Mouse (Mus musculus) midbrain, postnatal 0 days (tissue): Measurements from ENCODE around the gene Tmem11. TPM values are rescaled to one million over a fixed set of nuclear protein-coding genes. Genes with fewer than 3 reads are reported as not detected.
A peak's percentile ranks its signal among the peaks of the same experiment; 100 is the strongest.

Experiments
- ATAC-seq: fragments of 200-750 bp; cut with Nextera tagmentation; 2 replicates; pipeline ENCODE4 v1.8.0; 2017; ENCODE audit warnings: moderate number of reproducible peaks, mild to moderate bottlenecking, moderate TSS enrichment, moderate library complexity; ENCODE audit not compliant: low FRiP score
- DNase-seq: peaks from one replicate; pipeline ENCODE4 v3.0.0-alpha.2; 2015; ENCODE audit warnings: low spot score
- H3K27ac ChIP-seq: fragments of 300-500 bp; sonication (generic); 2 replicates; pipeline ENCODE4 v1.5.1; 2014; ENCODE audit warnings: low read depth, mild to moderate bottlenecking, low read length, mixed read lengths
- H3K27me3 ChIP-seq: fragments of 300-500 bp; sonication (generic); 2 replicates; pipeline ENCODE4 v1.6.1; 2014; ENCODE audit warnings: low read length, control low read depth, mixed read lengths; ENCODE audit not compliant: insufficient read depth
- H3K36me3 ChIP-seq: fragments of 300-500 bp; sonication (generic); 2 replicates; pipeline ENCODE4 v1.6.1; 2014; ENCODE audit warnings: low read length, control low read depth, mixed read lengths; ENCODE audit not compliant: insufficient read depth
- H3K4me1 ChIP-seq: fragments of 300-500 bp; sonication (generic); 2 replicates; pipeline ENCODE4 v1.6.1; 2014; ENCODE audit warnings: mild to moderate bottlenecking, control low read depth, antibody characterized with exemption, low read length, mixed read lengths; ENCODE audit not compliant: insufficient read depth
- H3K4me2 ChIP-seq: fragments of 300-500 bp; sonication (generic); 2 replicates; pipeline ENCODE4 v1.6.1; 2014; ENCODE audit warnings: low read depth, mild to moderate bottlenecking, low read length, mixed read lengths; ENCODE audit not compliant: poor library complexity, severe bottlenecking
- H3K4me3 ChIP-seq: fragments of 300-500 bp; sonication (generic); 2 replicates; pipeline ENCODE4 v1.5.1; 2014; ENCODE audit warnings: low read depth, mild to moderate bottlenecking, low read length, moderate library complexity
- H3K9ac ChIP-seq: fragments of 300-500 bp; sonication (generic); replicated peaks from 2 replicates; pipeline ENCODE4 v1.6.1; 2014; ENCODE audit warnings: mild to moderate bottlenecking, low read length, moderate library complexity, mixed read lengths; ENCODE audit not compliant: poor library complexity, severe bottlenecking
- H3K9me3 ChIP-seq: fragments of 300-500 bp; sonication (generic); 2 replicates; pipeline ENCODE4 v1.6.1; 2016; ENCODE audit warnings: low read length, control low read depth
- CTCF ChIP-seq: IDR thresholded peaks from 2 replicates; pipeline ENCODE4 v1.5.1; 2016; ENCODE audit warnings: antibody characterized with exemption, mild to moderate bottlenecking
- WGBS: fragments of 180-500 bp; shearing (Covaris S2); extraction: QIAGEN DNeasy Blood & Tissue Kit; methylation state at CpG from one replicate; pipeline ENCODE4 v1.1.7; 2014; 5-methylcytosine and 5-hydroxymethylcytosine counted together
- polyA plus RNA-seq: library from polyadenylated mRNA; unstranded; fragments of >200 nt; fragmentation: Nextera tagmentation; extraction: Ambion mirVana; gene quantifications from 2 replicates; pipeline ENCODE4 v1.2.1, GENCODE M21; 2015
- total RNA-seq: library from RNA; depleted of rRNA; stranded (reverse); fragments of >200 nt; gene quantifications from 2 replicates; pipeline ENCODE4 v1.2.3, GENCODE M21; 2014

The Tmem11 gene
- total and polyA plus RNA-seq, 2 experiments from 2014 or later: 52.0 to 53.4 TPM

DNA sequence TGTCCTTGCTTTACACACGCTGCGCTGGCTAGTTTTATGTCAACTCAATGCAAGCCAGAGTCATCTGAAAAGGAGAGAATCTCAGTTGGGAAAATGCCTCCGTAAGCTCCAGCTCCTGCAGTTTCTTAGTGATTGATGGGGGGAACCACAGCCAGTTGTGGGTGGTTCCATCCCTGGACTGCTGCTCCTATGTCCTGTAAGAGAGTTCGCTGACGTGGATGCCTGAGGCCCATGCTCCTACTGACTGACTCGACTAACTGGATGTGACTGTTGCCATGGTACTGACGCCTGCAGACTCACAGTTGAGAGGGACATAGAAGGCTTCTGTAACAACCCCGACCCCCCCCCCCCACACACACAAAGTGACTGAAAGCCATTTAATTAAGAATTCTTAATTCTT lies 11.2 kb downstream of the Tmem11 start:
- Histone ChIP-seq H3K9me3 (no peaks in the 10 kb centered on the region), H3K36me3 (peaks cover 23% of the 10 kb centered on the region), H3K4me1 (no peaks in the 10 kb centered on the region), H3K4me2 (no peak overlapping the region), H3K4me3 (no peak overlapping the region), H3K27ac (no peak overlapping the region), H3K27me3 (no peaks in the 10 kb centered on the region), H3K9ac (no peak overlapping the region)
- ATAC-seq (no peak), DNase-seq (peak; percentile 9)
- no peak for TF ChIP-seq CTCF
- WGBS: 64% methylated on average over 8 of the region's 8 CpGs

DNA sequence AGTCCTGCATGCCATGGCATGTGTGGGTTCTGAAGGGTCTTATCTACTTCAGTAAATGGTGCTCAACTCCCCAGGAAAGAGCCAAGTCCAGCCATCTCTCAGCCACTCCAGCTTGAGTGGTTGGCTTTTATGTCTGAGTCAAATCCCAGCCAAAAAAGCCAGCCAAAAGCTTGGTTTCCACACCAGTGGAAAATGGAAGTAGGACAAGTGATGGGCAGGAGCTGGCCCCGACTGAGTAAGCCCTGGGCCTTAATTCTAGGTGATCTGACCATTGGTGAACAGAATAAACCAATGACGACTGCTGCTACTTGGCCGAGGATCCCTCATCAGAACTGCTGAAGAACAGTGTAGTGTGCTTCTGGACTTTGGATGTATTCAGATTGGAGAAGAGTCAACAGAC lies 11.6 kb downstream of the Tmem11 start:
- peaks cover 27% of the 10 kb centered on the region for H3K36me3 ChIP-seq
- no peak for ATAC-seq

DNA sequence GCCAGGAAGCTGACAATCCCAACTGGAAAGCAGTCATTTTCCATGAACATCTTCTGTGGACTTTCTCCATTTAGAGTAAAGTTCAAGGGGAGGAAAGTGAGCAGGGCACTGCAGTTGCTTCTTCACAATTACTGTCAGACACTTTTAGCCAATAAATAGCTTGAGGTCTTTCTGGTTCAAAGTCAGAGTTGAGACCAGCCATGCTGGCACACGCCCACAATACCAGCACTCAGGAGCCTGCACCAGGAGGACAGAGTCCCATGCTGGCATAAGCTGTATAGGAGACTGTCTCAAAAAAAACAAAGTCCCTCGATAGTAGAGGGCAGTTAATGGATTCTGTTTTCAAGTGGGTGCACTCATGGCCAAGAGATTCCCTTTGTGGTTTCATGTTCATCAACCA lies 13.1 kb downstream of the Tmem11 start:
- Histone ChIP-seq H3K4me3 (no peak overlapping the region), H3K9ac (no peak overlapping the region), H3K27ac (no peak overlapping the region), H3K4me1 (no peaks in the 10 kb centered on the region), H3K4me2 (no peak overlapping the region), H3K27me3 (no peaks in the 10 kb centered on the region), H3K36me3 (peaks cover 27% of the 10 kb centered on the region), H3K9me3 (no peaks in the 10 kb centered on the region)
- WGBS: 63% methylated on average over 2 of the region's 2 CpGs
- DNase-seq (no peak), ATAC-seq (no peak)
- TF ChIP-seq CTCF: no peak

More for the DNA sequence above, 11.6 kb downstream of the Tmem11 start:
- H3K9ac ChIP-seq: no peak overlapping the region
- no peaks in the 10 kb centered on the region for H3K4me1 ChIP-seq
- no peaks in the 10 kb centered on the region for H3K9me3 ChIP-seq
- TF ChIP-seq CTCF: no peak
- no peak overlapping the region for H3K4me3 ChIP-seq
- no peak overlapping the region for H3K4me2 ChIP-seq
- H3K27me3 ChIP-seq: no peaks in the 10 kb centered on the region
- DNase-seq: no peak
- H3K27ac ChIP-seq: no peak overlapping the region
- WGBS: 83% methylated on average over 3 of the region's 3 CpGs

DNA sequence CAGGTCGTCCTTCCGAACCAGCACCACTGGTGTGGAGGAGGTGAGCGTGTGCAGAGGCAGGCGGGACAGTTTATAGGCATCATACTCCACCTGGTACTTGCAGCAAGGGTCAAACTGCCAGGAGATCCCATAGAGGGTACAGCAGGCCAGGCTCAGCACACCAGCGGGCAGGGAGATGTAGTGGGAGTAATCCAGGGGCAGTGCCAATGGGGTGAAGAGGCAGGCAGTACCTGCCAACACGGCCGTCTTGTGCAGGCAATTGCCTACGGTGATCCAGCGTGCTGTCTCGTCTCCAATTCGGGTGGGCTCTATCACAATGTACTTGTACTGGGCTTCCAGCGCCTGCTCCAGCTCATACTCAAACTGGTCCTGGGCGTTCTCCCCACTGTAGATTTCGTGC lies 14.2 kb downstream of the Tmem11 start:
- peaks cover 29% of the 10 kb centered on the region for H3K36me3 ChIP-seq
- TF ChIP-seq CTCF: no peak
- 92% methylated on average over 14 of the region's 14 CpGs for WGBS
- H3K9ac ChIP-seq: no peak overlapping the region
- no peaks in the 10 kb centered on the region for H3K27me3 ChIP-seq
- no peak overlapping the region for H3K4me3 ChIP-seq
- no peak overlapping the region for H3K27ac ChIP-seq
- no peak for DNase-seq
- H3K4me1 ChIP-seq: no peaks in the 10 kb centered on the region
- H3K4me2 ChIP-seq: no peak overlapping the region
- no peaks in the 10 kb centered on the region for H3K9me3 ChIP-seq
- ATAC-seq: no peak

DNA sequence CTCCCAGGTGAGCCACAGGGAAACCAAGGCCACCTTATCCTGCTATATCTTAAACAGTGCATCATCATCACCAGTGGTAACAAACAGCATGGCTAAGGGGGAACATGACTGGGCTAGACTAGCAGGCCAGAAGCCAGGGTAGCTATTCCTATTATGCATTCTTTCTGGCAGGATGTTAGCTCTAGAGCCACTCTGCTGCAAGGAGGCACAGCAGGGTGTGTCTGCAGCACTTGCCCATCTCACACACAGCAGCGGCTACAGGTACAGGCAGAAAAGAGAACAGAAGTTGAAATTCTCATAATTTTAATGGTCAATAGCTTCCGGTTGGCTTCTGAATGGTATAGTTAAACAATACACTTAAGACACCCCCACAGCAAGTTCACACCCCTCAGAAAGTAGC lies 14.9 kb downstream of the Tmem11 start:
- no peak overlapping the region for H3K9ac ChIP-seq
- no peak for DNase-seq
- 89% methylated on average over 2 of the region's 2 CpGs for WGBS
- peaks cover 29% of the 10 kb centered on the region for H3K36me3 ChIP-seq
- no peaks in the 10 kb centered on the region for H3K9me3 ChIP-seq
- no peak for ATAC-seq
- no peak overlapping the region for H3K27ac ChIP-seq
- H3K4me1 ChIP-seq: no peaks in the 10 kb centered on the region
- no peak overlapping the region for H3K4me2 ChIP-seq
- no peak overlapping the region for H3K4me3 ChIP-seq
- no peak for TF ChIP-seq CTCF
- H3K27me3 ChIP-seq: no peaks in the 10 kb centered on the region

DNA sequence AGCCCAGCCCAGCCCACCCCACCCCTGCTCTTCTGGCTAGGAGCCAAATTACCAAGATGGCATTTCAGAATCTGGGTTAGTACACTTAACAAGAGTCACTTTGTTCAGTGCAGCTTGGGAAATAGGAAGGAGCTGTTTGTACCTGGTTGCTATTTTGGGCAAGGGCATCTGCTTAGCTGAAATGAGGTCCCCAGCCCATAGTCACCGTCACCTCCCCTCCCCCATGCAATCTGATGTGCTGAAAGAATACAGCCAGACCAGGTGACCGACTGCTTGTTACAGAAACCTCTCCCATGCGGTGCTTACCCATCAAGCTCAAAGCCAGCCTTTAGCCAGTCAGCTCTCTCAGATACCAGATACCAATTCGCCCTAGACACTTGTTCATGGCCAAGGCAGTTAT lies 15.9 kb downstream of the Tmem11 start:
- H3K4me2 ChIP-seq: no peak overlapping the region
- no peaks in the 10 kb centered on the region for H3K27me3 ChIP-seq
- H3K4me3 ChIP-seq: no peak overlapping the region
- no peaks in the 10 kb centered on the region for H3K9me3 ChIP-seq
- peaks cover 29% of the 10 kb centered on the region for H3K36me3 ChIP-seq
- TF ChIP-seq CTCF: no peak
- ATAC-seq (no peak), DNase-seq (peak; percentile 8)
- no peak overlapping the region for H3K9ac ChIP-seq
- WGBS: 91% methylated on average over 4 of the region's 4 CpGs
- H3K27ac ChIP-seq: no peak overlapping the region
- no peaks in the 10 kb centered on the region for H3K4me1 ChIP-seq
